In the genomic region with DNA sequence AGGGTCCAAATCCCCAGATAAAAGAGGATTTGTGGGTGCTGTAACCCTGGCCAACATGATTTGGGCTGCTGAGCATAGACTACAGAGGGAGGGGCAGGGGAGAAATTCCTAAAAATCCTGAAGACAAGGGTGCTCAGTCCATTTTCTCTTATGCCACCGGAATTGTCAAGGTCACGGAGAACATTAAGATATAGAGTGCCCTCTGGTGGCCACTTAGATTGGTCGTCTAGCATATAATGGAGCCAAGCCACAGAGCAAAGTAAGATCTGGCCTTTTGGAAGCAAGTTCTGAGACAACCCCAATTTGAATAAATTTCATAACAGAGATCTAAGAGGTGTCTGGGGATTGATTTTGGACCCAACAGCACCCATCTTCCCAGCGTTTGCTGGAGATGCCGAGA, we compare ENCODE assay signal across 8 mouse cellular contexts.
DNase-seq lines count a peak whose midpoint lies in the region; ATAC-seq and TF ChIP-seq lines count a peak whose summit lies in the region.

No protein-coding gene starts in this region.

- TF ChIP-seq EP300 in lung, postnatal 0 days (IDR thresholded peaks at IDR 0.05): no peak

- H3K27me3 ChIP-seq in lung, postnatal 0 days (replicated peaks; ENCODE audit: insufficient read depth, low read length): no peaks in the 10 kb centered on the region

- no peak overlapping the region for H3K9ac ChIP-seq in lung, postnatal 0 days (replicated peaks; ENCODE audit: low read depth)

- no peak for TF ChIP-seq POLR2A in lung, adult 2 months (IDR thresholded peaks at IDR 0.05; ENCODE audit: borderline replicate concordance, extremely low read depth, low read depth, low read length)

- H3K4me3 ChIP-seq in gastrocnemius, adult 2 months: no peak overlapping the region
- H3K4me3 ChIP-seq in lung, postnatal 0 days (ENCODE audit: low read depth, low read length): no peak overlapping the region
- no peak overlapping the region for H3K4me3 ChIP-seq in lung, adult 2 months (replicated peaks; ENCODE audit: extremely low read depth, low read depth, low read length)

- H3K4me2 ChIP-seq in lung, postnatal 0 days (replicated peaks; ENCODE audit: low read depth, low read length): no peak overlapping the region

- H3K9me3 ChIP-seq in lung, postnatal 0 days (ENCODE audit: low read length): no peaks in the 10 kb centered on the region

- peak; percentile 34 for TF ChIP-seq CTCF in gastrocnemius, adult 2 months (IDR thresholded peaks at IDR 0.05)
- peak; percentile 14 for TF ChIP-seq CTCF in lung, postnatal 0 days (IDR thresholded peaks at IDR 0.05)
- no peak for TF ChIP-seq CTCF in lung, adult 2 months (IDR thresholded peaks at IDR 0.05; ENCODE audit: insufficient read depth, low read length)

- intact Hi-C loops in gastrocnemius, adult 2 months (cut with DNase I): no loop called here
- intact Hi-C loops in gastrocnemius, postnatal 14 days (cut with DNase I; ENCODE audit: low total_unique reads): no loop called here

- no peak for ATAC-seq in lung, postnatal 0 days

- no peak overlapping the region for H3K27ac ChIP-seq in gastrocnemius, adult 2 months
- H3K27ac ChIP-seq in lung, postnatal 0 days (ENCODE audit: low read length): no peak overlapping the region

- 56% methylated on average over 5 of the region's 5 CpGs for WGBS in lung, postnatal 0 days
- 49% methylated on average over 5 of the region's 5 CpGs for WGBS in lung, adult 2 months

- H3K36me3 ChIP-seq in lung, postnatal 0 days (ENCODE audit: insufficient read depth, low read length): no peaks in the 10 kb centered on the region

- H3K4me1 ChIP-seq in lung, postnatal 0 days (ENCODE audit: insufficient read depth, low read depth, low read length): no peaks in the 10 kb centered on the region
- no peaks in the 10 kb centered on the region for H3K4me1 ChIP-seq in lung, adult 2 months (ENCODE audit: control insufficient read depth, insufficient read depth, low read length)

- DNase-seq in gastrocnemius, adult 2 months: no peak
- DNase-seq in gastrocnemius, postnatal 25 days: no peak
- peak; percentile 4 for DNase-seq in lung, postnatal 0 days (ENCODE audit: low spot score)
- DNase-seq in lung, adult 2 months: no peak
- DNase-seq in ZHBTc4 (ENCODE audit: low read depth, low spot score): peak; percentile 51
- DNase-seq in retina, embryonic 14.5 days (ENCODE audit: low spot score): peak; percentile 56
- DNase-seq in gastrocnemius, postnatal 14 days: no peak
- no peak for DNase-seq in layer of hippocampus, postnatal 10 days (ENCODE audit: low spot score in 2 of 2)

Comparison
In these comparisons a context has a peak if more than half of its experiments do, and no peak if none do; other contexts are left out.
1. DNase-seq: peak in lung, postnatal 0 days (single experiment), ZHBTc4 (single experiment) and retina, embryonic 14.5 days (single experiment); none in gastrocnemius, adult 2 months (single experiment), gastrocnemius, postnatal 25 days (single experiment), lung, adult 2 months (single experiment), gastrocnemius, postnatal 14 days (single experiment) and layer of hippocampus, postnatal 10 days (0 of 2).